Mouse (Mus musculus) olfactory bulb, adult 2 months (tissue): ENCODE measurements at regions not wholly inside any gene's neighbourhood (a gene's known extent, or its start where the extent isn't known, plus 50 kb on each side); places are given as distances from the start of the nearest gene placed in this dataset.

Experiments
- CTCF ChIP-seq: fragments of 200-500 bp; IDR thresholded peaks from 2 replicates; pipeline ENCODE4 v1.5.1; 2012; ENCODE audit warnings: low read depth, mild to moderate bottlenecking, low read length, moderate library complexity; ENCODE audit not compliant: insufficient read depth
- POLR2A ChIP-seq: fragments of 200-500 bp; IDR thresholded peaks from 2 replicates; pipeline ENCODE4 v1.6.1; 2012; ENCODE audit warnings: mild to moderate bottlenecking, low read depth, low read length, moderate library complexity; ENCODE audit not compliant: insufficient read depth

GRCm38 (mm10) chr16:77236021-77236420, 222.5 kb downstream of the Usp25 start:
- TF ChIP-seq CTCF (no peak), POLR2A (no peak)
